Mouse (Mus musculus) erythroblast, embryonic 14.5 days (primary cell): ENCODE measurements at regions not wholly inside any gene's neighbourhood (a gene's known extent, or its start where the extent isn't known, plus 50 kb on each side); places are given as distances from the start of the nearest gene placed in this dataset.

Experiments
- GATA1 ChIP-seq: IDR thresholded peaks from 2 replicates; pipeline ENCODE4 v1.6.1; 2012; ENCODE audit warnings: low read length, inconsistent platforms, mixed read lengths
- TAL1 ChIP-seq: IDR thresholded peaks from 3 replicates; pipeline ENCODE4 v1.6.1; 2012; ENCODE audit warnings: low read length, inconsistent platforms, mixed read lengths

- TF ChIP-seq TAL1 (no peak), GATA1 (no peak)
Observed at GRCm38 (mm10) chr17:16665253-16665652, 398.7 kb upstream of the Zfp960 start.
